Mouse (Mus musculus): Measurements from ENCODE around the gene Awat1.
A peak's percentile ranks its signal among the peaks of the same experiment; 100 is the strongest.

Gene Awat1

GRCm38 (mm10) chrX:100571951-100572350 lies at the start of gene Awat1:
Awat1 (plus strand) TSS chrX:100572251.
- ATAC-seq (ENCODE audit: low TSS enrichment): no peak

GRCm38 (mm10) chrX:100524471-100524870 lies 47.6 kb upstream of the Awat1 start, which contains the start of gene Dgat2l6:
Dgat2l6 (plus strand) TSS chrX:100524838.
- ATAC-seq (ENCODE audit: low TSS enrichment): no peak

GRCm38 (mm10) chrX:100556026-100556425 lies 16.0 kb upstream of the Awat1 start:
- no peak for ATAC-seq (ENCODE audit: low TSS enrichment)

GRCm38 (mm10) chrX:100565696-100566095 lies 6.4 kb upstream of the Awat1 start:
- peak; percentile 98 for ATAC-seq (ENCODE audit: low TSS enrichment)

GRCm38 (mm10) chrX:100594791-100595190 lies 22.7 kb downstream of the Awat1 start, which contains the start of gene P2ry4:
P2ry4 (minus strand) TSS chrX:100594869.
- ATAC-seq (ENCODE audit: low TSS enrichment): no peak

GRCm38 (mm10) chrX:100597439-100597838 lies 25.4 kb downstream of the Awat1 start:
- ATAC-seq (ENCODE audit: low TSS enrichment): peak; percentile 85

GRCm38 (mm10) chrX:100599755-100600154 lies 27.7 kb downstream of the Awat1 start:
- peak; percentile 77 for ATAC-seq (ENCODE audit: low TSS enrichment)

GRCm38 (mm10) chrX:100605314-100605713 lies 33.3 kb downstream of the Awat1 start, which contains the start of gene Arr3:
Arr3 (plus strand) TSS chrX:100605497.
- ATAC-seq (ENCODE audit: low TSS enrichment): peak; percentile 79

- ATAC-seq (ENCODE audit: low TSS enrichment): no peak
Observed at GRCm38 (mm10) chrX:100618488-100618887, 46.4 kb downstream of the Awat1 start.

- no peak for ATAC-seq (ENCODE audit: low TSS enrichment)
Observed at GRCm38 (mm10) chrX:100621366-100621765, 49.3 kb downstream of the Awat1 start.

- no peak for ATAC-seq (ENCODE audit: low TSS enrichment)
Observed at GRCm38 (mm10) chrX:100624242-100624641, 52.2 kb downstream of the Awat1 start.

GRCm38 (mm10) chrX:100625146-100625545 lies 53.1 kb downstream of the Awat1 start:
- ATAC-seq (ENCODE audit: low TSS enrichment): no peak

- no peak; the same call in 1 of the 2 replicates for ATAC-seq (ENCODE audit: low TSS enrichment)
Observed at GRCm38 (mm10) chrX:100625546-100625801, 53.4 kb downstream of the Awat1 start, which contains the start of gene Kif4. Kif4 (plus strand) TSS chrX:100625737.

GRCm38 (mm10) chrX:100625802-100626793 lies 54.0 kb downstream of the Awat1 start, which contains the start of gene Pdzd11:
Pdzd11 (minus strand) TSS chrX:100626568.
- peak; percentile 100 for ATAC-seq (ENCODE audit: low TSS enrichment)
